Mouse (Mus musculus) G1E (cell line): Measurements from ENCODE around the gene Vps52. TPM values are rescaled to one million over a fixed set of nuclear protein-coding genes. Genes with fewer than 3 reads are reported as not detected.
A peak's percentile ranks its signal among the peaks of the same experiment; 100 is the strongest.
"Not testable (repeated sequence)": the region's sequence is repeated elsewhere in the genome, so short reads cannot be mapped to it uniquely, and the experiment has no call there.

Experiments
- ATAC-seq: 2 replicates; pipeline ENCODE4 v1.8.0; 2016; ENCODE audit warnings: mild to moderate bottlenecking; ENCODE audit not compliant: insufficient number of reproducible peaks, poor library complexity, low FRiP score, severe bottlenecking; ENCODE audit errors: extremely low read depth
- DNase-seq: peaks from one replicate; pipeline ENCODE4 v3.0.0; 2012; ENCODE audit warnings: low spot score
- H3K27me3 ChIP-seq: 2 replicates; pipeline ENCODE4 v1.6.1; 2012; ENCODE audit warnings: mild to moderate bottlenecking, low read length, inconsistent platforms; ENCODE audit not compliant: insufficient read depth
- H3K36me3 ChIP-seq: replicated peaks from 2 replicates; pipeline ENCODE3; 2012; ENCODE audit warnings: mild to moderate bottlenecking, inconsistent platforms
- H3K4me1 ChIP-seq: 2 replicates; pipeline ENCODE4 v1.6.1; 2012; ENCODE audit warnings: low read depth, low read length, inconsistent platforms, mixed read lengths; ENCODE audit not compliant: insufficient read depth
- H3K4me3 ChIP-seq: 2 replicates; pipeline ENCODE4 v1.5.1; 2012; ENCODE audit warnings: low read depth, mild to moderate bottlenecking, inconsistent platforms, low read length, moderate library complexity, mixed read lengths
- H3K9me3 ChIP-seq: replicated peaks from 2 replicates; pipeline ENCODE4 v1.6.1; 2012; ENCODE audit warnings: inconsistent platforms
- CTCF ChIP-seq: IDR thresholded peaks from 2 replicates; pipeline ENCODE4 v1.5.1; 2012; ENCODE audit warnings: low read depth, low read length, inconsistent platforms, mixed read lengths
- GATA1 ChIP-seq: IDR thresholded peaks from 2 replicates; pipeline ENCODE4 v1.6.1; 2012; ENCODE audit warnings: borderline replicate concordance, low read length, inconsistent platforms, mixed read lengths
- GATA2 ChIP-seq: IDR thresholded peaks from 2 replicates; pipeline ENCODE4 v1.6.1; 2012; ENCODE audit warnings: low read depth, low read length, inconsistent platforms, borderline replicate concordance
- POLR2AphosphoS5 ChIP-seq: IDR thresholded peaks from 2 replicates; pipeline ENCODE4 v1.6.1; 2012; ENCODE audit warnings: low read depth, low read length, inconsistent platforms; ENCODE audit not compliant: insufficient replicate concordance
- TAL1 ChIP-seq: conservative IDR thresholded peaks from 2 replicates; pipeline ENCODE4 v1.6.1; 2012; ENCODE audit warnings: low read depth, low read length, inconsistent platforms, mixed read lengths
- polyA plus RNA-seq: library from polyadenylated mRNA; stranded (reverse); fragments of >175 nt; gene quantifications from 2 replicates; pipeline ENCODE4 v1.2.3, GENCODE M21; 2012
- total RNA-seq, 2 experiments: library from RNA; stranded (forward) in 1 of 2; stranded (reverse) in 1 of 2; fragments of 200-1000 nt in 1 of 2; fragments of >200 nt in 1 of 2; fragmentation: Nextera tagmentation in 1 of 2; gene quantifications; 2 replicates each; pipeline ENCODE4 v1.2.3; 2014 to 2017

Vps52 gene
- total and polyA plus RNA-seq, 3 experiments, result 19.8 to 48.9 (median 30.0) TPM

GRCm38 (mm10) chr17:33999341-34000149, 43.9 kb downstream of the Vps52 start:
- DNase-seq, result no peak
- Histone ChIP-seq H3K4me3 (peak overlapping the region; percentile 38; the same call in 1 of the 2 replicates), H3K36me3 (no peaks in the 10 kb centered on the region), H3K27me3 (peaks cover 27% of the 10 kb centered on the region), H3K9me3 (peaks cover 12% of the 10 kb centered on the region), H3K4me1 (no peaks in the 10 kb centered on the region)
- TF ChIP-seq CTCF (no peak), TAL1 (no peak), GATA1 (no peak), POLR2AphosphoS5 (no peak), GATA2 (no peak)
- ATAC-seq, result no peak

- Histone ChIP-seq H3K4me1 (no peaks in the 10 kb centered on the region), H3K36me3 (no peaks in the 10 kb centered on the region), H3K9me3 (peaks cover 12% of the 10 kb centered on the region), H3K27me3 (peaks cover 24% of the 10 kb centered on the region), H3K4me3 (peak within 1 kb of the TSS; percentile 38; the same call in 1 of the 2 replicates)
- DNase-seq, result no peak
- ATAC-seq, result no peak
- no peak for TF ChIP-seq TAL1
- no peak for TF ChIP-seq CTCF
- TF ChIP-seq GATA1, result no peak
- no peak for TF ChIP-seq POLR2AphosphoS5
- no peak for TF ChIP-seq GATA2
Measured at GRCm38 (mm10) chr17:34000150-34000537, 44.5 kb downstream of the Vps52 start, which contains the start of gene H2-K1. H2-K1 (minus strand) TSS chr17:34000347.

GRCm38 (mm10) chr17:34000796-34001195, 45.2 kb downstream of the Vps52 start:
- peaks cover 12% of the 10 kb centered on the region for H3K9me3 ChIP-seq
- peaks cover 29% of the 10 kb centered on the region for H3K27me3 ChIP-seq
- ATAC-seq, H3K36me3 ChIP-seq, DNase-seq, H3K4me3 ChIP-seq, H3K4me1 ChIP-seq: not testable (repeated sequence)

DNA sequence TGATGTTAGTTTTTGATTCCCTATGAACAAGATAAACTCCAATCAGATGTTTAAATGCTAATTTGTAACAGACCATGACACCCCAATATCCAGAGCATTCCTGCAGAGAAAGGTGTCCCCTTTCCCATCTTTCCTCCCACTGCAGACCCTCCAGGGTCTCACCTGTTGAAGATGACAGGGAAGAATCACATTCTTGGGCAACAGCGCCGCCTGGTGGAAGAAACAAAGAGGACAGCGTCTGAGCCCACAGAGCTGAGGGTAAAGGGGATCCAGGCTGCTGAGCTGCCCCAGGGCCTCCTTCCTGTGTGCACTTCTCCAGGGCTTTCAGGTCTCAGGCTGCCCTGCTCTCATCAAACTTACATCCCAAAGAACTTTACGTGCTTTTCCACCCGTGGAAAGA, 47.8 kb downstream of the Vps52 start:
- H3K4me1 ChIP-seq, result no peaks in the 10 kb centered on the region
- H3K9me3 ChIP-seq, result peaks cover 16% of the 10 kb centered on the region
- DNase-seq (no peak), ATAC-seq (no peak)
- peaks cover 39% of the 10 kb centered on the region for H3K27me3 ChIP-seq
- H3K36me3 ChIP-seq, result no peaks in the 10 kb centered on the region
- no peak overlapping the region for H3K4me3 ChIP-seq
- no peak for TF ChIP-seq TAL1
- peak; percentile 71 for TF ChIP-seq CTCF

GRCm38 (mm10) chr17:34006570-34006969, 51.0 kb downstream of the Vps52 start:
- no peak for DNase-seq
- no peak for TF ChIP-seq TAL1
- no peak for TF ChIP-seq GATA1
- TF ChIP-seq GATA2, result no peak
- no peak for ATAC-seq
- Histone ChIP-seq H3K9me3 (peaks cover 4% of the 10 kb centered on the region; the same call in 1 of the 2 replicates), H3K4me3 (no peak overlapping the region), H3K4me1 (no peaks in the 10 kb centered on the region), H3K27me3 (peaks cover 24% of the 10 kb centered on the region), H3K36me3 (no peaks in the 10 kb centered on the region)

GRCm38 (mm10) chr17:34010156-34010555, 54.5 kb downstream of the Vps52 start:
- TF ChIP-seq GATA1 (no peak), GATA2 (no peak), TAL1 (no peak), POLR2AphosphoS5 (no peak), CTCF (no peak)
- Histone ChIP-seq H3K4me3 (no peak overlapping the region), H3K4me1 (no peaks in the 10 kb centered on the region), H3K9me3 (peaks cover 16% of the 10 kb centered on the region), H3K27me3 (peaks cover 26% of the 10 kb centered on the region), H3K36me3 (no peaks in the 10 kb centered on the region)
- no peak for DNase-seq
- ATAC-seq, result no peak
